Mouse (Mus musculus) retina, adult 2 months (tissue): Measurements from ENCODE around the gene Nfam1.

Experiments used
- DNase-seq: peaks from one replicate; pipeline ENCODE4 v3.0.0-alpha.2; 2012; ENCODE audit warnings: low read depth, low spot score

Nfam1 gene

DNA sequence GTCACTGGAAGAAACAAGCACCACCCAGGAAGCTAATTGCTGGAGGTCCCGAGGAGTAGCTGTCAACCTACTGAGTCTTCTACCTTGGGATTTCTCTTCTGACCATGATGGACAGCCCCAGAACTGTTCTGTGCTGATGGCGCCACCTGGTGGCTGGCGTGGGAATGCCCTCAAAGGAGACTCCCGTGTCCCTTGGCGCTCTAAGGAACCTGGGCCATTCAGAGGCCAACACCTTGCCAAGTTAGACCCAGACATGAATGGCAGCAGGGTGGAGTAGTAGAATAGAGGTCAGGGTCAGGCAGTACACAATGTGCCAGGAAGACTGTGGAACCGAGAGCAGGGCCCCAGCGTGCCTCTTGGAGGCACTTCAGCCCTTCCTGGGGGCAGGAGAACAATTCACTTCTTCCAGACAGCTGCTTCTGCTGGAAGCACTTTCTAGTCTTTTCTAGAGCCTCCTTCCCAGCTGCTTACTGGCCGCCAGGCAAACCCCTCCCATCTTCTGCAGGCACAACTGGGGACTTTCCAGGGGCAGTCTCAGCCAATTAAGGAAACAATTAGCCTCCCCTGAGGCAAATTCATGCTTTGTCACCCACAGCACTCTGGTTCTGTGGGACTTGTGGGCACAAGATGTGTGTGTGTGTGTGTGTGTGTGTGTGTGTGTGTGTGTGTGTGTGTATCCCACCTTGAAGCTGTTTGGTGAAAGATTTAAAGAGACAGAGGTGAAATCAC is 4.8 kb upstream of the Nfam1 start:
- peak; percentile 72 for DNase-seq

DNA sequence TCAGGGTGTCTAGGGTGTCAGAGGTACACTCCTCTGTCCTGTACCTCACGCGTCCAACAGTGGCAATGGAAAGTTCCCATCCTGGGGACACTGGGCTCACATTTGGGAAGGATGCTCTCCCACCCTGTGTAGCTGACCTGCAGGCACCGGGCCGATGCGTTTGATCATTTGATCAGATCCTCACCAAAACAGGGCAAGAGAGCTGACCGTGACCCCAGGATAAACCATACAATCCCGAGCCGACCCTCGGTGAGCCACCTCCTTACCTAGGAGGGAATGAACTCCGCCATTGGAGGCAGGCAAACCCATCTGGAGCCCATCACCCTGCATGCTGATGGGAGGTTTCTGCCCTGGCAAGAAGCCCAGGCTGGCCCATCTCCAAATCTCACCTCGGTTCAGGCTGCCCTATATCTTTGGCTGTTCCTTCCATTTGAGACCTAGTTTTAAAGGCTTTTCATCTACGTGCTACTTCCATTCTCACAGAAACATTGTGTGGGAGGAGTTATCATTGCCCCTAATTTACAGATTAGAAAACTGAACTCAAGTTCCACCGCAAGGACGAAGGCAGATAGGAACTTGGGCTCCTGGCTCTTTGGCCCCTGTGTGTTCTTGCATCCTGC is 3.9 kb upstream of the Nfam1 start:
- no peak for DNase-seq

DNA sequence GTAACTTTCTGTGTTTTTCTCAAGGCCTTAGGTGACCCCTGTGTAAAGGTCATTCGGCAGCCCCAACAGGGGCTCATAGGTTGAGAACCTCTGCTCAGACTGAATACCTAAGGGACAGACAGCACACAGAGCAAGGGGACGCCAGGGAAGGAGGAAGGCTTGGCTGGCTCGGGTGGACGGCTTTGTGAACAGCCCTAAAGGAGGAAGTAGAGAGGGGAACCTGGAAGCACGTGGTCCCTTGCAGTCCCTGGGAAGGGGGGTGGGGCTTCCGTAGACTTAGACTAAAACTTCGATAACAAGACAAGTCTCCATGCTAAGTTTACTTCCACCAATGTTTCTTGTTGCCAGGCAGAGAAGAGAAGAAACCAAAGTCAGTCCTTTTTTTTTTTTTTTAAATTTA is 3.0 kb upstream of the Nfam1 start:
- DNase-seq: no peak

DNA sequence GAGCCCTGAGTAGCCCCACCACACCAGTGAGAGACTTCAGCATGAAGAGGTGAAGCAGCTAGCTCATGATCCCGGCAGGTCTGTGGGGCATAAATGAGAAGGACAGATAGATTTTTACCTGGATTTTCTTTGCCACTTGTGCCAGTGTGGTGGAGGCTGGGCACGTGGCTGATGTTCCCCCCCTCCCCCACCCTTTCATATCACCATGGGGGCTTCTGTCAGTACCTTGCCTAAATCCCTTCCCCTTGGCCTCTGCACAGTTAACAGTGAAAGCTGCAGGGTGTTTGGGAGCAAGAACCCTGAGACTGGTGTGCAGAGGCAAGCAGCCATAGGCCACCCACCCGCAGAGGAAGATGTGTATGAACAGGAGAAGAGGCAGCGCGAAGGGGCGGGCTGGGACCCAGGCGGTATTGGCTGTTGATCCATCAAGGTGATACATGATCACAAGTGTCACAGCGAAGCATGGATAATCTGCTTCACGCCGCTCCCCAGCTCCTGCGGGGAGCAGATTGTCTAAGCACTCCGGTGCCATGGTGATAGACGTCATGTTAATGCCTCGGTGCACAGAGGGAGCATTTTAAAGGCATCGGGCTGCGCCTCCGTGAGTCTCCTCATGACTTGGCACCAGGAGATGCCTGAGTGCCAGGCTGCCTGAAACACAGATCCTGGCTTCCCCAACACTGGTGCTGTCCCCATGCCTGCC is 1.3 kb upstream of the Nfam1 start:
- DNase-seq: peak; percentile 56

DNA sequence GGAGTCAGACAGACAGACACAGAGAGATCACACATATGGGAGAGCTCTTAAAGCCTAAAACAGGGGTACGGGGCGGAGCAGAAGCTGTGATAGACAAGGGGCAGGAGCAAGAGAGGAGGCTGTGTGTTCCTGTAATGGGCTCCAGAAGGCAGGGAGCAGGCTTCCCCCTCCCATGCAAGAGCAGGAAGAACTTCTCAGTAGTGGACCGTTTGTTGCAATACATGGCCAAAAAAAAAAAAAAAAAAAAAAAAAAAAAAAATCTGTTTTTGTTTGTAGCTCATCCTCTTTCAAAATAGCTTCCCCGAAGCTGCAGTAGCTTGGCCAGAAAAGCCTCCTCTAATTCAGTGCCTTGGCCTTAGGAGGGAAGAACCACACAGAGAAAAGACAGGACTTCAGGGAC is 2.2 kb downstream of the Nfam1 start:
- no peak for DNase-seq

DNA sequence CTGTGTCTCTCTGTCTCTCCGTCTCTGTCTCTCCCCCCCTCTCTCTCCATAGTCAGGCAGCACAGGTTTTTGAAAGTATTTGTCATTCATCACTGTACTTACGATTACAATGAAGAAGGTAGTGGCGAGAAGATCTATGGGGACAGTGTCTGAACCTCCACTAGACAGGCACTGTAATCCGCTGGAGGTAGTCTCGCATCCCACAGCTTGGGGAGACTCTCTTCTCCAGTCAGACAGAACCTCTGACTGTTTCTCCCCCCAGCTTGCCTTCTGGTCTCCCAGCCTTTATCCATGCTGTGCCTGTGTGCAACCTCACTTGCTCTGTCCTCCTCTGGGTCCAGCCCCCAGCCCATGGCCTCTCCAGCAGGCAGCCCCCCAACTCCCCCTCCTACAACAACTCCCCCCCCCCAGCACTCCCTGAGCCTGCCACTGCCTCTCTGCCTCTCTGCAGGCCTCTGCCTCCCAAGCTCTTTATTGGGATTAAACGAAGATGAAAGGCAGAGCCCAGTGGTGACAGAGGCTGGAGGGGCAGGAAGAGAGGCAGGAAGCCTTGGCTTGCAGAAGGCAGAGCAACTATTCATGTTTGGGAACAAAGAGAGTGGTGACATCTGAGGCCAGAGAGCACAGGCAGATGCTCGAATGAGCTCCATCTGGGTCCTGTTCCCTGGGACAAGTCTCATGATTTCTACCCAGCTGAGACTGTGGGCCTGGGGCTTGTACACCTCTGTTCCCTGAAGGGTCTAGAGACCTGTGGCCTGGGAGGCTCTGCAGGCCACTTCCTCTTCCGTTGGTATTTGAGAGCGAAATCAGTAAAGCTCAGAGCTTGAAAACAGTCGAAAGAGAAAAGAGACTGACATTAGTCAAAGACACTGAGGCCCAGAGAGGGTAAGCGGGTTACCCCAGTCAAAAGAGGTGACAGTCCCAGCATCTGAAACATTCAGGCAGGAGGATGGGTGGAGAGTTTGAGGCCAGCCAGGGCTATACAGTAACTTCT is 3.1 kb downstream of the Nfam1 start:
- DNase-seq: no peak

DNA sequence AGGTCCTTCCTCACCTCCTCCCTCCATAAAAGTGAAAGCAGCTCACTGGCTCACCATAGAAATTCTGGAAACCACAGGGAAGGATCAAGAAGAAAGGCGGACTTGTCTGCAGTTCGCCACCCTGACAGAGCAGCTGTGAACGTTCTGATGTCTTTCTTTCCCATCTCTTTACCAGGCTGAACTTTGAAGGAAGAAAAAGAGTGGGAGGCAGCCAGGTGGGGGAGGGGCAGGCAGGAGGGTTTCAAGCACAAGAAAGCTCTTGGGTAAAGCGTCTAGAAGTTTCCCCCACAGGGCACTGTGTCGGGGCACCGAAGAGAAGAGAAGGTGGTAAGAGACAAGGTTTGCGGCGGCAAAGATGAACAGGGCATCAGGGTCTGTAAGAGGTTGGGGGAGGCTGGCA is 7.0 kb downstream of the Nfam1 start:
- DNase-seq: no peak

DNA sequence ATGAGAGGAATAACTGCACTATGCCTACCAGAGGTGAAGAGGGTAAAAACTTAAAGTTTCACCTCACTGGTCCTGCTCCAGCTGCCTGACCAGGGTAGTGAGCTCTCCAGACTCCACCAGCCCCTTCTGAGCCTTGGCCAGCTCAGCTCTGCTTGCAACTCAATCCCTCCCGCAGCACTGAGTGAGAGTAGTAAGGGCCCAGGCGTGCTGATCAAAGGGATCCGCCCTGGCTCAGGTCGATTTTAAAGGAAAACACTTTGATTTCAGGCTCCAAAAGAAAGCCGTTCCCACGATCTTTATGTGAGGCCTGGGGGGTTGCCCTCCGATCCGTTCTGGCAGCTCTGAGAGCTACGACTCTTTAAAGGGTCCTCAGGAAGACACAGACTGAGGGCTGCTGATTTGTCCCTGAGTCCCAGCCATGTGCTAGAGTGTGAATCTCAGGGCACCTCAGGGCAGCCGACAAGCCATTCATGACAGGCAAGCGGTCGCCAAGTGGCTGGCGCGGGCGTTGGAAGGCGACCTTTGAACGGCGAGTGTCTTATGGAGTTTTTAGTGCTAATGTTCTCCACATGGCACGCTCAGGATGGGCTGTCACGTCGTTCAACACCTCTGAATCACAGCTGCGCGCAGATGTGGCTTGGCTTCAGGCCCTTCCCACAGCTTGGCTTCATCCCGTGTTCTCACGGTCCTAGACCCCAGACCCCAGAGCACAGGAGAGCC is 7.9 kb downstream of the Nfam1 start:
- no peak for DNase-seq

DNA sequence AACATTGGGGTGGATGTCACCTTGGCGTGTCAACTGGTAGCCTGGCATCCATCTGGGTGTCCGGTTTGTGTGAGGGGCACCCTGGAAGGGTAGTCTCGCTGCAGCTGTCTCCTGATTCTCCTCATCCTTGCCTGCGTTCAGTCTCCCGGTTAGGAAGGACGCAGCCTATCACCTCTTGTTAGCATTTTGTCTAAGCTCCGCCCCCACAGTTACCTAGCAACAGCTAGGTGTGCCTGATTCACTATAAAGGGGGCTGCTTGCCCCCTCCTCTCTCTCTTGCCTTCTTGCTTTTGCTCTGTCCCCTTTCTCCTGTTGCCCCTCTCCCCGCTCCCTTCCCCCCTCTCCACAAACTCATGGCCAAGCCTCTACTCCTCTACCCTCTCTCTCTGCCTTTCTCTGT is 10.2 kb downstream of the Nfam1 start:
- DNase-seq: no peak

DNA sequence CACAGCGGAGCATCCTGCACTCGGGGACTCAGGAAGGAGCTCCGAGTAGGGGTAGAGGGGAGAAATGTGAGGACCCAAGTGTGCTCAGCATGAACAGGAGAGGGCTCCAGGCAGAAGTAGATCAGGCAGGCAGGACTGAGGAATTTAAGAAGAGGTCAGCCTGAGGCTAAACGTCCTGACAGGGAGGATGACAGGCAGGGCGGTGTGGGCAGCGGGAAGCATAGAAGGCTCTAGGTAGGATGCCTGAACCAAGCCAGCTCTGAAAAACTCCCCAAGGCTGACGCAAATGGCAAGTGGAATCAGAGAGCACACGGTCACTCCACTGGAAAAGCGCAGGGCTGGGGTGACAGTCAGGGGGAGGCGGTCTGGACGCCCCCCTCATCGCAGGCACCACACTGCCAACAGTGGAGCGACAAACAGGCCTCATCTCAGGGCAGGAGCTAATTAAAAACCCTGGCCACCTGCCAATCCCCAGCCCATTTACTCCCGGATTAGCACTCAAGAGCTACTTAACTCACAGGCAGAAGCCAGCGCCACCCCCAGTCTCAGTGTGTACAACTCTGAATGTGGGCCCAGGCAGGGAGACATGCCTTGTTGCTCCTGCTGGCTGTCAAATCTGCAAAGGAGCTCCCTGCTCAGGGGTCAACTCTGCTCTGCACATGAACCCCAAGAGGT is 22.0 kb downstream of the Nfam1 start:
- peak; percentile 81 for DNase-seq

DNA sequence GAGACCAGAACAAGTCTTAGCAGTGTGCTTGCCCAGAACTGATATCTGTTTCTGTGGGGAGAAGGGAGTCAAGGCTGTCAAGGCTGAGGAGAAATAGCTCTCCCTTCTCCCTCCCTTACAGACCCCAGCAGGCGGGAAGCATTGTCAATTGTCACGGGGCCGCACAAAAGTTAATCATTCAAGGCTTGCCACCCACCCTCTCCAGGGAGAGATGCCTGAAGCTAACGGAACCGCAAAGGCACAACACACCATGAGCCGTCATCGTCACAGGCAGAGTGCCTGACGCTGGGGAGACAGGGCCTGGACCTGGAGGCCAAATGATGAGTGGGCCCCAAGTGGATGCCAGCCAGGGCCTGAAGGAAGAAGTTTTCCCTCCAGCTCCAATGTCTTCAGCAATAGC is 22.7 kb downstream of the Nfam1 start:
- no peak for DNase-seq

DNA sequence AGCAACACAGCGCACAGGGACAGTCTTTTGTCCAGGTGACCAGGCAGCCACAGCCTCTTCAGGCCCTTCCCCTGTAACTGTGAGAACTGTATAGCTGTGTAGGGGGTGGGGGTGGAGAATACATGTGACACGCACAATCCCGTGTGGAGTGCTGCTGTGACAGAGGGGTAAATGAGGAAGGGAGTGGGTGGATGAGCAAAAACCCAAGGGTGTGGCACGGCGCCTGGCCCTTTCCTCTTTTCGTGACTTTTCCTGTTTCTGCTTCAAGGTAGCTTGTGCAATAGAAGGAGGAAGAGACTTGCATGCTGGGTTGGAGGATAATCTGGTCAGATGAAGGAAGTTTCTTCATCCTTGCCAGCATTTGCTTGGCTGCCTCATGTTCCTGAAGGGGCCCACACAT is 23.6 kb downstream of the Nfam1 start:
- no peak for DNase-seq

DNA sequence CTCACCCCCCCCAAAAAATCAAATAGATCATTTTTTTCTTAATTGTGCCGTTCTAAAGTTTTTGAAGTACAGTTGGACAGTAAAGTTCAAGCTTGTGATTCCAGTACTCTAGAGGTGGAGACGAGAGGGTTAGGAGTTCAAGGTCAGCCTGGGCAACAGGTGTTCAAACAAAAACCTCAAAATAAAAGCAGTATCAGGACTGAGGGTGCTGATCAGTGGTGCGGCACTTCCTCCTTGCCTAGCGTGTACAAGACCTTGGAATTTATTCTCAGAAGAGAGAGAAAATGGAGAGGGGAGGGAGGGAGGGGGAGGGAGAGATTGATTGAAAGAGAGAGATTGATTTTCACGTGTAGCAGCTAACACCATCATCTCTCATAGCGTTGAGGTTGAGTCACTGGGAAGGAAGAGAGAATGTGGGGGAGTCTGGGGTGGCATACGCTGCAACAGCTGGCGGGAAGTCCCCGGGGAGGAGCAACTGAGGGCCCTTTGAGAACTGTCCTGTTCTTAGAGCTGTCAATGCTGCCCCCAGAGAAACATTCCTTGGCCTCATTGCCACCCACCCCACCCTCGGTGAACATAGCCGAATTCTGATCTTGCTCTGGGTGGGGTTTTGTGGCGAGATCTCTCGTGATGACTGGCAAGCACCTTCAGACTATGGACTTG is 24.2 kb downstream of the Nfam1 start:
- DNase-seq: no peak

DNA sequence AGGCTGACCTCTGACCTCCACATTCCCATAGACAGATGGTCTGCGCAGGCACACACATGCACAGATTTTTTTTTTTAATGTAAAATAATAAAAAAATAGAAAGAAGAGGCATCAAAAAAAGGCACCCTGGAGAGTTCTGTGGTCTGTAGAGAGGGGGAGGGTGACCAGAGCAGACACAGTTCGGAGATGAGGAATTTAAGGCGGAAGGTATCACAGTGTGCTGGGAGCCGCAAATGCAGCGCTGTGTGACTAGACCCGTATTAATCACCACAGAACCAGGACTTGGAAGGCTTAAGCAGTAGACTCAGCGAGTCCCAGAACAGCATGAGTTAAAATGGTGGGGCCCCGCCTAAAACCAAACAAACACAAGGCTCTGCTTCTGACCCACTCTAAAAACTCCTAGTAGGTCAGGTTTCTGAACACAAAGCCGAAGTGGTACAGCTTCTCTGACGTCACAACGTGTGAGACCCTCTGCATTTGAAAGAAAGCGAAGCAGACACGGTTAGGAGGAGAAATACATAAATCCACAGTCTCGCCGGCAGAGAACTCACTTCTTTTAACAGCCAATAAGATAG is 25.7 kb downstream of the Nfam1 start:
- no peak for DNase-seq

DNA sequence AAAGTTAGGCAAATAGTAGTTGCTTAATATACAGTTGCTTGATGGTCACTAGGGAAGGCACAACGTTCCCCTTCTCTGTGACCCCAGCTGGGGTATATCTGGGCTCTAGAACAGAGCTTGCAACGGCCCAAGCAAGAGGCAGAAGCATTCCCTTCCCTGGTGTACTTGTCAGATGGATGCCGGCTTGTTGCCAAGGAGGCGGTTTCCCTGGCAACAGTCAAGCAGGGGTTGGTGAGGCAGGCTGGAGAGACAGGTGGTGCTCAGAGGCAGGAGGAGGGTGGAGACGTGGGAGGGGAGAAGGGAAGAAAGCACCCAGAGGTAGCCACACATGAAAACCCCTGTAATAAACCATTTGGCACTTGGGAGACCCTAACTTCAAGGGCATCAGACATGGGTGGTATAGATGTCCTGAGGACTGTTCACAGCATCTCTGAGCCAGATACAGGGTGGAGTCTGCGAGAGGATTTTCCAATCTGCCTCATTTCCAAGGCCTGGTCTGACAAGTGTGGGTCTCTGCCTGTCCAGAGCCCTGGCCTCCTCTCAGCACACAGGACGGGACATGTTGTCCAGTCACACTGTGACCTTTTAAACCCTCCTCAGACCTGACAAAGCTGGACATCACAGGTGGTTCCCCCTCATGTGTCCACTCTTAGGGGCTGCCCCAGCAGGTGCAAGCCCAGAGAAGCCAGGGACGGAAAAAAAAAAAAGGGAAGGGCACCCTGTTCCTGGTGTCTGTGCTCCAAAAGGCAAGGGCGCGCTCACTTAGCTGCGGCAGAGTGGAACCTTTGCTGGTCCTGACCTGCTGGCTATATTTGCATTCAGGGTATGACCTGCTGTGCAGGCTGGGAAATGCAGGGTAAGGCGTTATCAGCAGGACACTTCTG is 30.2 kb downstream of the Nfam1 start:
- DNase-seq: no peak

DNA sequence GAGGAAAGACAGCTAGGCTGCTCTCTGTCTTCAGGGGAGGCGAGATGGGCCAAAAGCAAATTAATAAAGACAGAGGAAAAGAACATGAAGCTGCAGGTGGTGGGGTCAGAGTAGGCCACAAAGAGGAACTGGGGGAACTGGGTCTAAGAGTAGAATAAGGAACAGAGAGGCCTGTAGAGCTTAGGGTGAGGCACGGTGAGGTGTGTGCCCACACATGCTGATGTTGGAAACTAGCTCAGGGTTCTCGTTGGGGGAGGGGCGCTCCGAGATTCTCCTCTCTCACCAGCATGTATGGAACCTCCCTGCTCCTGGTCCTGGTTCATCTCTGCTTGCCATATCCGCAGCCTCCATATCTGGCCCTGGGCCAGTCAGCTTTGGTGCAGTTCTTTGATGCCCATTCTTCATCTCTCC is 34.3 kb downstream of the Nfam1 start:
- no peak for DNase-seq

DNA sequence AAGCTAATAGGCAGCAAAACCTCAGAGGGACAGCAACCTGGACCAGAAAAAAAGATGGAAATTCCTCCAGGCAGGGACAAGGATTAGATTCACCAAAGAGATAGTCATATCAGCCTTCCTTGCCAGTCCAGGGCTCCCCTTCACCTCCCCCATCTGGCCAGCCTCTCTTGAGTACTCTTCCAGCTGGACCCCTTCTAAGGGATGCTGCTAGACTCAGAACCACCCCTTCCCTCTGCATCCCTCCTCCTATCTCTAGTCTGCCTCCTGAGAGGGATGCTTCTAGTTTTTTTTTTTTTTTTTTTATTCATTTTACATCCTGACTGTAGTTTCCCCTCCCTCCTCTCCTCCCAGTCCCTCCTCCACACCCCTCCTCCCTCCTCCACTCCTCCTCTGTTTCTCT is 36.7 kb downstream of the Nfam1 start:
- DNase-seq: no peak

DNA sequence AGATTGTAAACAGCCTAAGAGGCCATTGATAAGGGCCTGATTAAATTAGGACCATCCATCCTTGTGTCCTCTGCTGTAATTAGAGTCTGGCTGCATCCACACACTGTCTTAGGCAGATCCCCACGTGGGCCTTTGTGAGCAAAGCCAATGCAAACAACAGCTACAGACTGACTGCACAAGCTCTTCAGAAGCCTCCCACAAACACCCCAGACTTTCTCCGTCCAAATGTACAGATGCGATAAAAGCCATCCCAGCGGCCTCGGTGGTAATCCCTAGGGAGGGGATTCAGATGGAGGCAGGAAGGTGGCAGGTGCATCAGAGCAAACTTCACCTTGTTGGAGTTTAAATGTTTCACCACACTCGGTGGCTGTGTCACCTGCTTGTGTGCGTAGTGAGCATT is 37.9 kb downstream of the Nfam1 start:
- no peak for DNase-seq

DNA sequence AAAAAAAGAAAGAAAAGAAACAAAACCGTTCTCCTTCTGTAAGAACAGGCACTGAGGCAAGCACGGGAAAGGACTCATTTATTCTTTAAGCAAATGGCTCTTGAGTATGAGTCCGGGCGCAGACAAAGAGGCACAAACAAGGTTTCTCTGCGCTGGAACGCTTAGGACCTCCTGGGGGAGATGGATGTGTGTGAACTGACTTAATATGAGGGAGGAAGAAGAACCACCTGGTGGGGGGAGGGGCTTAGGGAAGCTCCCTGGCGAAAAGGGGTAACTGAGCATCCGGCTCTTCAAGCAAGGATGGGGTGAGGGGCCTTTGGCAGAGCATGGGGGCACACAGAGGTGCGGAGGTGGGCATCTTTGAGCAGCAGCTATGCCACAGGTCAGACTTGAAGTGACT is 40.2 kb downstream of the Nfam1 start:
- DNase-seq: no peak
